Mouse (Mus musculus) erythroblast, embryonic 14.5 days (primary cell): ENCODE results near the gene Supt16. TPM values are rescaled to one million over a fixed set of nuclear protein-coding genes. Genes with fewer than 3 reads are reported as not detected.

Experiments
- H3K27me3 ChIP-seq: 2 replicates; pipeline ENCODE4 v1.6.1; 2012; ENCODE audit warnings: inconsistent platforms; ENCODE audit not compliant: control insufficient read depth
- H3K36me3 ChIP-seq: 2 replicates; pipeline ENCODE4 v1.6.1; 2012; ENCODE audit warnings: mild to moderate bottlenecking, inconsistent platforms; ENCODE audit not compliant: control insufficient read depth
- H3K4me1 ChIP-seq: 2 replicates; pipeline ENCODE4 v1.6.1; 2012; ENCODE audit warnings: inconsistent platforms; ENCODE audit not compliant: control insufficient read depth
- H3K4me3 ChIP-seq: replicated peaks from 2 replicates; pipeline ENCODE3; 2012; ENCODE audit warnings: moderate library complexity, mild to moderate bottlenecking, inconsistent platforms
- H3K9me3 ChIP-seq: 2 replicates; pipeline ENCODE4 v1.6.1; 2012; ENCODE audit warnings: low read length, inconsistent platforms, mixed read lengths; ENCODE audit not compliant: control insufficient read depth
- GATA1 ChIP-seq: IDR thresholded peaks from 2 replicates; pipeline ENCODE4 v1.6.1; 2012; ENCODE audit warnings: low read length, inconsistent platforms, mixed read lengths
- TAL1 ChIP-seq: IDR thresholded peaks from 3 replicates; pipeline ENCODE4 v1.6.1; 2012; ENCODE audit warnings: low read length, inconsistent platforms, mixed read lengths
- polyA plus RNA-seq: library from polyadenylated mRNA; stranded (reverse); fragments of >175 nt; gene quantifications from 2 replicates; pipeline ENCODE4 v1.2.3, GENCODE M21; 2012

Gene Supt16
- polyA plus RNA-seq, 1 experiment, result 2.6 TPM

DNA sequence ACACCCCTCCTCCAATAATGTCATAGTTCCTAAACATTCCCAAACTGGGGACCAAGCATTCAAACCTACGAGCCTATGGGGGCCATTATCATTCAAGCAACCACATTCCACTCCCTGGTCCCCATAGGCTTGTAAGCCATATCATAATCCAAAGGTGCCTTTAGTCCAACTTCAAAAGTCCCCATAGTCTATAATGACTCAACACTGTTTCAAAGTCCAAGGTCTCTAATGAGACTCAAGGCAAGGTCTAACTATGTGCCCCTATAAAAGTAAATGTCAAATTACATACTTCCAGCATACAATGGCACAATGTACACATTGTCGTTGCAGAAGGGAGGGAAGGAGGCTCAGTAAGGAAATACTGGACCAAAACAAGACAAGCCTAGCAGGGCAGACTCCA, 42.2 kb downstream of the Supt16 start:
- no peaks in the 10 kb centered on the region for H3K9me3 ChIP-seq
- no peak overlapping the region for H3K4me3 ChIP-seq
- H3K27me3 ChIP-seq, result no peaks in the 10 kb centered on the region
- H3K36me3 ChIP-seq, result peaks cover 22% of the 10 kb centered on the region
- TF ChIP-seq TAL1 (no peak), GATA1 (no peak)
- no peaks in the 10 kb centered on the region for H3K4me1 ChIP-seq

DNA sequence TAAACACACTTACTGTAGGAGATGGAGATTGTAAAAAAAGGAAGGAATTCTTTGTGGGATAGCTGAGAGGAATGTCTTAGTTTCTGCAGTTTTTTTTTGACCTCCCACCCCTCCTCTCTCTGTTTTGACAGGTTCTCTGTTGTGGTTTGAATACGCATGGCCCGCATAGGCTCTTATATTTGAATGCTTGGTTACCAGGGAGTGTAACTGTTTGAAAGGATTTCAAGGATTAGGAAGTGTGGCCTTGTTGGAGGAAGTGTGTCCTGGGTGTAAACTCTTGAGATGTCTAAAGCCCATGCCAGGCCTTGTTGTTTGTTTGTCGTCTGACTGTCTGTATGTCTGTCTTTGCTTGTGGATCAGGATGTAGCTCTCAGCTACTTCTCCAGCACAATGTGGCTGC, 44.6 kb downstream of the Supt16 start:
- Histone ChIP-seq H3K27me3 (no peaks in the 10 kb centered on the region; the same call in 1 of the 2 replicates), H3K9me3 (no peaks in the 10 kb centered on the region), H3K4me1 (no peaks in the 10 kb centered on the region), H3K36me3 (peaks cover under 1% of the 10 kb centered on the region), H3K4me3 (no peak overlapping the region)
- no peak for TF ChIP-seq TAL1
- TF ChIP-seq GATA1, result no peak

DNA sequence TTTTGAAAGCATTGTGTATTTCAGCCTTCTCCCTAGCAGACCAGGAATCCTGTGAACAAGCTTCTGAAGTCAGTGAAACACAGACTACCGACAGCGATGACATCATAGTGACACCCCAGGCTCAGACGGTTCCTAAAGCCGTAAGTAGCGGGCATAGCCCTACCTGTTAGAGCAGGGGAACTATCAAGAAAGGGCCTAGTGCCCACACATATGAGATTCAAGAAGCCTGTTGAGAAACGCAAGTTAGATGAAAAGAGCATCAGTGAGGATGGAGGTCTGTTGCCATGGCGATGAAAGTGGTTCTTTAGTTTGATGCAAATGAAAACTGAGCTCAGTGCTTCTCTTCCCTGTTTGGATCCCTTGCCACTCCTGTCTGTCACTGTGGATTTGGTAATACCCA, 45.0 kb downstream of the Supt16 start:
- Histone ChIP-seq H3K4me3 (no peak overlapping the region), H3K4me1 (no peaks in the 10 kb centered on the region), H3K27me3 (no peaks in the 10 kb centered on the region; the same call in 1 of the 2 replicates), H3K9me3 (no peaks in the 10 kb centered on the region), H3K36me3 (no peaks in the 10 kb centered on the region)
- TF ChIP-seq GATA1 (no peak), TAL1 (no peak)

DNA sequence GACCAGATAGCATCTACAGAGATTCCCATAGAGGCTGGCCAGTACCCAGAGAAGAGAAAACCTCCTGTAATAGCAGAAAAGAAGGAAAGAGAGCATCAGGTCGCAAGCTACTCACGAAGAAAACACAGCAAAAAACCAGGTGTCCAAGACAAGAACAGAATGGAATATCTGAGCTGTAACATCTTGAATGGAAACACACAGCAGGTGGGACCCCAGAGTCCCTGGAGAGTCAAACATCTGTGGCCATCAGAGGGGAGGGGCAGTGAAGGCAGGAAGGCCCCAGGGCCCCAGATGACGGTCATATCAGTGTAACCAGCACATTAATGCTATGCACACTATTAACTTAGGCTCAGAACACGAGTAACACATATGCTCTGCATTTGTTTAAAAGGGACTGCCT, 47.3 kb downstream of the Supt16 start:
- no peaks in the 10 kb centered on the region; the same call in 1 of the 2 replicates for H3K27me3 ChIP-seq
- no peak overlapping the region for H3K4me3 ChIP-seq
- no peaks in the 10 kb centered on the region for H3K4me1 ChIP-seq
- TF ChIP-seq GATA1 (no peak), TAL1 (no peak)
- no peaks in the 10 kb centered on the region for H3K36me3 ChIP-seq
- H3K9me3 ChIP-seq, result no peaks in the 10 kb centered on the region

DNA sequence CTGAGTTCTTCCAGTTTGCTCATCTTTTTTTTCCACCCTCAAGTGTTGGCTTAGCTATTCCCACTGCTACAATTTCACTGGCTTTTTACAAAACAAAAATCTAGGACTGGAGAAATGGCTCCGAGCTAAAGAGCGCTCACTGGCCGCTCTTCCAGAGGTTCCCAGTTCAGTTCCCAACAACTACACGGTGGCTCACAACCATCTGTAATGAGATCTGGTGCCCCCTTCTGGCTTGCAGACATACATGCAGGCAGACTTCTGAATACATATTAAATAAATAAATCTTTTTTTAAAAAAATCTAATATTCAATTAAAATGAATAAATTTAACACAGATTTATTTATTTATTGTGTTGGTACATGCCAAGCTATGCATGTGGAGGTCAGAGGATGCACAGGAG, 50.7 kb downstream of the Supt16 start:
- Histone ChIP-seq H3K36me3 (no peaks in the 10 kb centered on the region), H3K4me3 (no peak overlapping the region), H3K4me1 (no peaks in the 10 kb centered on the region), H3K9me3 (no peaks in the 10 kb centered on the region), H3K27me3 (no peaks in the 10 kb centered on the region; the same call in 1 of the 2 replicates)
- TF ChIP-seq GATA1 (no peak), TAL1 (no peak)

DNA sequence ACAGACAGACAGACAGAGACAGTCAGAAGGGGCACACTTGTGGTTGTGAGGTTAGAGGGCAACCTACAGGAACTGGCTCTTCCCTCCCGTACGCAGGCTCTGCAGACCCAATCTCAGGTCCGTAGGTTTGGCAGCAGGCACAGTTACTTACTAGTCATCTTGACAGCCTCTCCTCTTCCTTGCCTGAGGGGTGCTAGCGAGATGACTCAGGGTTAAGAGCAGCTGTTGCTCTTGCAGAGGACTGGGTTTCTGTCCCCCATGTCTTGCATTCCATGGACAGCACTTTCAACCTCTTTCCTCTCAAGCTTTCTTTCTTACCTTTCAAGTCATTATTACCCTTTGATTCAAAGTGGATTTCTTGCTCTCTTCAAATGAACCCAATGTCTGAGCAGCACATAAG, 53.1 kb downstream of the Supt16 start:
- H3K4me1 ChIP-seq, result no peaks in the 10 kb centered on the region
- no peak overlapping the region for H3K4me3 ChIP-seq
- no peak for TF ChIP-seq GATA1
- no peak for TF ChIP-seq TAL1
- no peaks in the 10 kb centered on the region for H3K36me3 ChIP-seq
- peaks cover 7% of the 10 kb centered on the region for H3K27me3 ChIP-seq
- no peaks in the 10 kb centered on the region for H3K9me3 ChIP-seq

DNA sequence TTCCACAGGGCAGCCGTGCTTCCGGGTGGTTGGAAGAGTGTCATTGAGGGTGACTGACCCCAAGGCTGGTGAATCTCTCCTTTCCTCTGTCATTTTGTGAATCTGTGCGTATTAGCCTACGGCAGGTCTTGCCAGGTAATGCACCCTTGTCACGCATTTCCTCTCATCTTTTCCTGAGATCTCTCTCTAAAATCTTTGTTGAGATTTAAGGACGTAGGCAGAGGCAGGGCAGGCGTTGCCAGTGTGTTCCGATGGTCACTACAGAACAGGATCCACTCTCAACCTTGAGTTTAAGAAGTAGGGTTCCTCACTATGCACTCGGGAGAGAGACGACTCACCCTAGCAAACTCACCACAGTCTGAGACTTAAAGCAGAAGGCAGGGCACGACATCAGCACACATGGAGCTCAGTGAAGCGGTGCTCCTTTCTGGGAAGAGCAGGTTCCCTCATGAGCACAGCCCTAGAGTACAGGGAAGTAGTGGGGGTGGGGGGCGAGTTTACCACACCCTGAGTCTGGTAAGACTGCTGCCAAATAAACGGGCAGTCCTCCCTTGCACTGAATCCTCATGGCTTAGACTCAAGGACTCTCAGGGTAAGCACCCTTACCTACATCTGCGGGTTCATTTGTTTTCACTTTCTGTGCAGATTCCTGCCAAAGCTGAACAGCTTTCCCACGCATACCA, 55.6 kb downstream of the Supt16 start:
- no peaks in the 10 kb centered on the region for H3K36me3 ChIP-seq
- H3K4me1 ChIP-seq, result no peaks in the 10 kb centered on the region
- H3K27me3 ChIP-seq, result peaks cover 7% of the 10 kb centered on the region
- no peaks in the 10 kb centered on the region for H3K9me3 ChIP-seq
- H3K4me3 ChIP-seq, result no peak overlapping the region
- TF ChIP-seq GATA1 (no peak), TAL1 (no peak)

DNA sequence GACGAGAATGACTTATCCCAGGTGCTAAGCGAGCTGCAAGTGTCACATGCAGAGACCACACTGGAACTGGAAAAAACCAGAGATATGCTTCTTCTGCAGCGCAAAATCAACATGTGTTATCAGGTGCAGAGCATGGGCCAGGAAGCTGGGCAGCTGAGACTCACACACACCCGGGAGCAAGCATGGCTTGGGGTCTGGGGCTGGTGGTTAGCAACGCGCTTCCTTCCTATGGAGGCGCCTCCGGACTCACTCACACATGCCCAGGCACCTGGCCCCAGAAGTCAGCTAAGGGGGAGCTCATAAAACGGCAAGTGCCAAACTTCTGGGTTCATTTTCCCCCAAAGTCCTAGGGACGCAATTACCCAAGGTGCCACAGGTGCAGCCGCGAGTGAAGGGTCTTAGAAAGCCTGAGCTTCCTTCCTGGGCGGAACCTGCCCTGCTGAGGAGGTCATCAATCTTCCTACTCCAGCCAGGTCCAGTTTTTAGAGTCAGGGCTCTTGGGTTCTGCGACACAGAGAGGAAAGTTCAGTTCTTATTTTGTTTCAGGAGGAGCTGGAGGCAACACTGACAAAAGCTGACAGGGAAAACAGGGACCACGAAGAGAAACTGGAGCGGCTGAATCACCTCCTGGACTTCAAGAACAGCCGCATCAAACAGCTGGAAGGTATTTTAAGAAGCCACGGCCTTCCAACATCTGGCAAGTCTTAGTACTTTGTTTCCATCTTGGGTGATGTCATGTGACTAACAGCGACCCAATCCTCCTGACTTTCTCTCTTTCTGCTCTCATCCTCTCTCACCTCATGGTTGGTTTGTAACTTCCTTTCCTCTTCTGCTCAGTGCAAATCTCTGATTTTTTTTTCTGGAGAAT, 56.4 kb downstream of the Supt16 start:
- Histone ChIP-seq H3K27me3 (peaks cover 7% of the 10 kb centered on the region), H3K4me3 (no peak overlapping the region), H3K9me3 (no peaks in the 10 kb centered on the region), H3K36me3 (no peaks in the 10 kb centered on the region), H3K4me1 (no peaks in the 10 kb centered on the region)
- no peak for TF ChIP-seq TAL1
- TF ChIP-seq GATA1, result no peak

DNA sequence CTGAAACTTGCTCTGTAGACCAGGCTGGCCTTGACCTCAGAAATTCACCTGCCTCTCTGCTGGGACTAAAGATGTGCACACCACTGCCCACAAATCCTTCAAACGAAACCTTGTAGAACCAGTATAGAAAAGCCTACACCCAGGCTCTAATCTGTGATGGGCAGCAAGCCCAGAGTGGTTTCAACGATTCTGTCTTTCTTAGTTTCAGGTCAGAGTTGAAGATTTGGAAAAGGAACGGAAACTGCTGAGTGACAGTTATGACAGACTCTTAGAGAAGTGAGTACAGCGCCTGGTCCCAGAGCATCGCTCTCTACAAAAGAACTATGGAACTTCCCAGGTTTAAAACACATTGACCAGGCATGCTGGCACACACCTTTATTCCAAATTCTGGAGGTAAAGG, 63.6 kb downstream of the Supt16 start:
- peaks cover 5% of the 10 kb centered on the region for H3K9me3 ChIP-seq
- H3K27me3 ChIP-seq, result no peaks in the 10 kb centered on the region
- no peak overlapping the region for H3K4me3 ChIP-seq
- H3K36me3 ChIP-seq, result no peaks in the 10 kb centered on the region
- no peaks in the 10 kb centered on the region for H3K4me1 ChIP-seq
- TF ChIP-seq TAL1 (no peak), GATA1 (no peak)
